Mouse (Mus musculus): Measurements from ENCODE around the gene Tubgcp2.

GRCm38 (mm10) chr7:140037171-140037555, 694 bp upstream of the Tubgcp2 start:
- TF ChIP-seq POLR2A (IDR thresholded peaks at IDR 0.05; ENCODE audit: borderline replicate concordance, extremely low read depth, insufficient read depth, insufficient read length, poor library complexity, severe bottlenecking) (no peak), CTCF (IDR thresholded peaks at IDR 0.05; ENCODE audit: borderline replicate concordance, extremely low read depth, insufficient read depth, insufficient read length) (no peak)
